Comparison of ENCODE assay signal across 10 mouse cellular contexts in the genomic region with DNA sequence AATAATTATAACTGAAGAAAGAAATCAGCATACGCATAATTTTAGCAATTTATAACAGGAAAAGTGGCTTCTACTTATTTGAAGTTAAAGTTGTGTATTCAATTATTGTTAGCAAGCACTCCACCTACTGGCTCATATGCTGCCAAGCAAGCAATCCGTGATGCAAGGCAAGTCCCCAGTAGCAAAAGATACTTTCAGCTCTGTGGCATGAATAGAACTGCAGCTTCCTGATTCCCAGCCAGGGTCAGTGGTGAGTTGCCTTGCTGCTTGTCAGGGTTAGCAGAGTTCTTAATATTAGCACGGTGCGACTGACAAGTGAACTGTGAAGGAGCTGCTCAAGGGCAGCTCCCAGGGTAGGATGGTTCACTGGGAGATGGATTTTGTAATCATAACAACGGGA.
A peak's percentile ranks its signal among the peaks of the same experiment; 100 is the strongest.
DNase-seq lines count a peak whose midpoint lies in the region; ATAC-seq and TF ChIP-seq lines count a peak whose summit lies in the region.
"Had no signal": no experiment of that assay in that cellular context is flagged by ENCODE, and none has a peak within 500 bp of the region (broad histone marks: within the 10 kb centered on the region; RNA-seq: fewer than 3 reads in every experiment).

No protein-coding gene starts in this region.

- H3K4me2 ChIP-seq in heart, embryonic 12.5 days = no peak overlapping the region
- no peak overlapping the region for H3K4me2 ChIP-seq in midbrain, postnatal 0 days (ENCODE audit: low read depth, low read length, poor library complexity, severe bottlenecking)
- H3K4me2 ChIP-seq: heart, embryonic 15.5 days had no signal

- TF ChIP-seq EP300 in heart, adult 2 months (IDR thresholded peaks at IDR 0.05; ENCODE audit: insufficient read depth, low read depth, low read length) = no peak

- TF ChIP-seq POLR2A in heart, adult 2 months (IDR thresholded peaks at IDR 0.05; ENCODE audit: insufficient read depth, low read depth, low read length) = no peak

- no peak for ATAC-seq in heart, embryonic 12.5 days (ENCODE audit: insufficient number of reproducible peaks, low FRiP score)
- ATAC-seq in midbrain, postnatal 0 days (ENCODE audit: low FRiP score) = no peak
- ATAC-seq in megakaryocyte-erythroid progenitor cell, adult 5-6 weeks (replicated peaks; ENCODE audit: low FRiP score, low TSS enrichment, poor library complexity, severe bottlenecking) = no peak

- H3K4me1 ChIP-seq in heart, adult 2 months (ENCODE audit: control insufficient read depth, insufficient read depth, low read length) = no peaks in the 10 kb centered on the region
- no peaks in the 10 kb centered on the region for H3K4me1 ChIP-seq in heart, embryonic 12.5 days (replicated peaks)
- peaks cover under 1% of the 10 kb centered on the region; the same call in 1 of the 2 replicates for H3K4me1 ChIP-seq in embryonic facial prominence, embryonic 10.5 days
- no peaks in the 10 kb centered on the region for H3K4me1 ChIP-seq in midbrain, postnatal 0 days (ENCODE audit: insufficient read depth, low read length)
- H3K4me1 ChIP-seq: heart, embryonic 15.5 days had no signal

- no peaks in the 10 kb centered on the region for H3K27me3 ChIP-seq in heart, adult 2 months (ENCODE audit: control insufficient read depth, insufficient read depth, low read length)
- H3K27me3 ChIP-seq in heart, embryonic 12.5 days (replicated peaks) = no peaks in the 10 kb centered on the region
- no peaks in the 10 kb centered on the region for H3K27me3 ChIP-seq in embryonic facial prominence, embryonic 10.5 days (replicated peaks; ENCODE audit: low read depth, poor library complexity, severe bottlenecking)
- no peaks in the 10 kb centered on the region for H3K27me3 ChIP-seq in midbrain, postnatal 0 days (ENCODE audit: insufficient read depth, low read length)
- H3K27me3 ChIP-seq: heart, embryonic 15.5 days had no signal

- H3K4me3 ChIP-seq in heart, adult 2 months = no peak overlapping the region
- H3K4me3 ChIP-seq in heart, embryonic 12.5 days = no peak overlapping the region
- no peak overlapping the region for H3K4me3 ChIP-seq in embryonic facial prominence, embryonic 10.5 days
- no peak overlapping the region for H3K4me3 ChIP-seq in midbrain, postnatal 0 days (ENCODE audit: low read depth, low read length)
- H3K4me3 ChIP-seq: heart, embryonic 15.5 days; myocyte had no signal

- 36% methylated on average over 5 of the region's 5 CpGs for WGBS in heart, adult 2 months
- WGBS in heart, embryonic 12.5 days = 46% methylated on average over 5 of the region's 5 CpGs
- 50% methylated on average over 5 of the region's 5 CpGs for WGBS in embryonic facial prominence, embryonic 10.5 days
- WGBS in midbrain, postnatal 0 days = 35% methylated on average over 5 of the region's 5 CpGs

- no peaks in the 10 kb centered on the region for H3K79me2 ChIP-seq in heart, adult 2 months (replicated peaks; ENCODE audit: control insufficient read depth, insufficient read depth, low read length)

- no peak overlapping the region for H3K9ac ChIP-seq in heart, adult 2 months (ENCODE audit: low read depth, low read length)
- H3K9ac ChIP-seq in heart, embryonic 12.5 days = no peak overlapping the region
- no peak overlapping the region for H3K9ac ChIP-seq in midbrain, postnatal 0 days (replicated peaks; ENCODE audit: low read length, poor library complexity, severe bottlenecking)
- H3K9ac ChIP-seq: heart, embryonic 15.5 days had no signal

- DNase-seq in heart, adult 2 months = no peak
- DNase-seq in ES-CJ7 (ENCODE audit: low read depth, low spot score) = peak; percentile 14
- peak; percentile 13 for DNase-seq in embryonic facial prominence, embryonic 10.5 days (ENCODE audit: low spot score)
- DNase-seq in layer of hippocampus, adult 18-20 months (ENCODE audit: low spot score in 2 of 2) = peak; percentile 66 to 89
- DNase-seq in midbrain, postnatal 0 days (ENCODE audit: low spot score) = peak; percentile 72
- DNase-seq in urinary bladder, postnatal 10 days (ENCODE audit: low spot score) = no peak

- intact Hi-C loops in heart, adult 2 months (cut with DNase I) = no loop called here

- no peaks in the 10 kb centered on the region for H3K36me3 ChIP-seq in heart, adult 2 months (ENCODE audit: control insufficient read depth, insufficient read depth, low read length)
- H3K36me3 ChIP-seq in heart, embryonic 12.5 days = no peaks in the 10 kb centered on the region
- H3K36me3 ChIP-seq in embryonic facial prominence, embryonic 10.5 days (replicated peaks) = no peaks in the 10 kb centered on the region
- no peaks in the 10 kb centered on the region for H3K36me3 ChIP-seq in midbrain, postnatal 0 days (ENCODE audit: insufficient read depth, low read length)
- H3K36me3 ChIP-seq: heart, embryonic 15.5 days had no signal

- TF ChIP-seq CTCF in heart, adult 2 months (IDR thresholded peaks at IDR 0.05) = peak; percentile 40
- peak; percentile 83 for TF ChIP-seq CTCF in midbrain, postnatal 0 days (IDR thresholded peaks at IDR 0.05)

- H3K27ac ChIP-seq in heart, adult 2 months = no peak overlapping the region
- H3K27ac ChIP-seq in heart, embryonic 12.5 days (ENCODE audit: poor library complexity, severe bottlenecking) = no peak overlapping the region
- no peak overlapping the region for H3K27ac ChIP-seq in embryonic facial prominence, embryonic 10.5 days (replicated peaks)
- no peak overlapping the region for H3K27ac ChIP-seq in midbrain, postnatal 0 days (ENCODE audit: low read depth, low read length)
- H3K27ac ChIP-seq: heart, embryonic 15.5 days had no signal

- no peaks in the 10 kb centered on the region for H3K9me3 ChIP-seq in heart, embryonic 12.5 days (replicated peaks)
- H3K9me3 ChIP-seq in embryonic facial prominence, embryonic 10.5 days = no peaks in the 10 kb centered on the region
- H3K9me3 ChIP-seq in midbrain, postnatal 0 days (ENCODE audit: low read length) = no peaks in the 10 kb centered on the region
- H3K9me3 ChIP-seq: heart, embryonic 15.5 days had no signal

Comparison
In these comparisons a context has a peak if more than half of its experiments do, and no peak if none do; other contexts are left out.
1. DNase-seq: peak in ES-CJ7 (single experiment), embryonic facial prominence, embryonic 10.5 days (single experiment), layer of hippocampus, adult 18-20 months (2 of 2) and midbrain, postnatal 0 days (single experiment); none in heart, adult 2 months (0 of 2) and urinary bladder, postnatal 10 days (single experiment).